Mouse (Mus musculus) central nervous system, embryonic 18 days (tissue): ENCODE measurements around the gene Rpl19. TPM values are rescaled to one million over a fixed set of nuclear protein-coding genes. Genes with fewer than 3 reads are reported as not detected.

Experiments
- polyA plus RNA-seq: library from polyadenylated mRNA; depleted of rRNA; stranded (reverse); fragments of >200 nt; gene quantifications from 2 replicates; pipeline ENCODE4 v1.2.3, GENCODE M21; 2012; rRNA removed

Gene Rpl19
- 1,228 and 1,257 TPM in 2 replicates for polyA plus RNA-seq

GRCm38 (mm10) chr11:98026570-98027296, at the start of gene Rpl19:
Gene Rpl19, plus strand, starts transcription at chr11:98026710.

DNA sequence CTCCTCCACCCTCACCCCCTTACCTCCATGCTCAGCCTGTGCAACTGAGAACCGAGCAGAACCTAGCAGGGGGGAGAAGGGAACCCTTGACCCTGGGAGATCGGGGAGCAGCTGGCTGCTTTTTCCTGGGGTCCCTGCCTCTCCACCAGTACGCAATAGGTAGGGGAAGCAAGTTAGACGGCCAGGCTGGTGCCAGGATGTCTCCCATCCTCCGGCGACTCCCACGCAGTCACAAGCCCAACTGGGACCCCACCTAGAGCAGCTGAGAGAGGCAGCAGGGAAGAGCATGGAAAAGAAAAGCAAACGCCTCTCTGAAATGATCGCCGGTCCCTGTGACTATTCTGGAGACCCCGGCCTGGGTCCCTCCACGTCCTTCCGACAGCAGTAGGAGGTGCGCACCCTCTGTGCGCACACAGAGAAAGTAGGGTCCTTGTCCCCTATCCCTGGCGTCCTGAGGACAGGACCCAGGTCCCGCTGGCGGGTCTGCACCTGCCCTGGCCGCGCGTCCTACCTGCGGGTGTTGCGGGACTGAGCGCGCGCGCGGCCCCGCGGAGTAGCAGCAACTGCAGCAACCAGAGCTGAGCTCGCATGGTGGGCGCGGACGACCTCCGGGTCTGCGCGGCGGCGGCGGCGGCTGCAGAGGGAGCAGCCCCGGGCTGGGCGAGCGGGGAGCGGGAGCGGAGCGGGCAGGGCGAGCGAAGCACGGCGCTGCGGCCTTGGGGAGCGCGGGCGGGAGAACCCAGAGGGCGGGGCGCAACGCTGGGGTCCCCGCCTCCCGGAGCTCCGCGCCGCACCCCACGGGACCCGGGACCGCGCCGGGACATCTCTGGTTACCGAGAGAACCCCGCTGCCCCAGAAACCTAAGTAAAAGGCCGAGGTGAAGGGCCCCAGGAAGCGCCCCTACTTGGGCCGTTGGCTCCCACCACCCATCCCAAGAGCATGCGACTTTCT, 40.5 kb upstream of the Rpl19 start, which contains the start of gene Plxdc1:
Gene Plxdc1 (minus strand): TSS at position 718 of the 951 bp plus-strand sequence.

GRCm38 (mm10) chr11:97995564-97996288, 30.8 kb upstream of the Rpl19 start, which contains the start of gene Arl5c:
Gene Arl5c, minus strand, starts transcription at chr11:97996181.

DNA sequence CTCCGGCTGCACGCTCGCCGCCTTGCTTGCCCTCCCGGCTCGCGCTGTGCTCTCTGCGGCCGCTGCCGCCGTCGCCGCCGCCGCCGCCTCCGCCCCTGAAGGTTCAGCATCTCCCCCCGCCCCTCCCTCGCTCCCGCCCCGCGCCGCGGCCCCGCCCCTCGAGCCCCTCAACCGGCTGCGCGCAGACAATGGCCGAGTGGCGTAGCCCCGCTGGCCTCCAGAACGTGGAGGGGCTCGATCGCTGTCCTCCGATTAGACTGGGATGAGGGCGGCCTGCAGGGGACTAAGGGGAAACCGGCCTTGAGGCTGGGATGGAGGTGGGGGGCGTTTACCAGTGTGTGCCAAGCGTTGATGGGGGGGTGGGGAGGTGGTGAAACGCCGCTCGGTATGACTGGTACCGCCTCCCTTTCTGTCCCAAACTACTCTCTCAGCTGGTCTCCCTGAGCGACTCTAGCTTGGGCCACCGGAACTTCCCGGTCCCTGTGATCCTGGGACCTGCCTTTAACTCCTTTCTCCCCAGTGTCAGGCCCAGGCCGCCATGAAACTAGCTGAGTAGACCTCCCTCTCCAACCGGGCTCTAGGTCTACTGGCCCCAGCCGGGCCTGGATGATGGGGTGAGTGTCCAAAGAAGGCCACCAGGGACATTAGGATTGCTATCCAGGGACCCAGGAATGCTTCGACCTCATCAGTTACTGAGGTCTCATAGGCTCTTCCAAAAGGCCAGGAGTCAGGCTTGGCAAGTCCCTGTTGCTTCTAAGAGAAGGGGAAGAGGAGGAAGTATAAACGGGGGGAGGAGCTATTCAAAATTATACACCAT, 3.7 kb upstream of the Rpl19 start, which contains the start of gene Cacnb1:
Gene Cacnb1 (minus strand): TSS at position 480 of the 817 bp plus-strand sequence.

DNA sequence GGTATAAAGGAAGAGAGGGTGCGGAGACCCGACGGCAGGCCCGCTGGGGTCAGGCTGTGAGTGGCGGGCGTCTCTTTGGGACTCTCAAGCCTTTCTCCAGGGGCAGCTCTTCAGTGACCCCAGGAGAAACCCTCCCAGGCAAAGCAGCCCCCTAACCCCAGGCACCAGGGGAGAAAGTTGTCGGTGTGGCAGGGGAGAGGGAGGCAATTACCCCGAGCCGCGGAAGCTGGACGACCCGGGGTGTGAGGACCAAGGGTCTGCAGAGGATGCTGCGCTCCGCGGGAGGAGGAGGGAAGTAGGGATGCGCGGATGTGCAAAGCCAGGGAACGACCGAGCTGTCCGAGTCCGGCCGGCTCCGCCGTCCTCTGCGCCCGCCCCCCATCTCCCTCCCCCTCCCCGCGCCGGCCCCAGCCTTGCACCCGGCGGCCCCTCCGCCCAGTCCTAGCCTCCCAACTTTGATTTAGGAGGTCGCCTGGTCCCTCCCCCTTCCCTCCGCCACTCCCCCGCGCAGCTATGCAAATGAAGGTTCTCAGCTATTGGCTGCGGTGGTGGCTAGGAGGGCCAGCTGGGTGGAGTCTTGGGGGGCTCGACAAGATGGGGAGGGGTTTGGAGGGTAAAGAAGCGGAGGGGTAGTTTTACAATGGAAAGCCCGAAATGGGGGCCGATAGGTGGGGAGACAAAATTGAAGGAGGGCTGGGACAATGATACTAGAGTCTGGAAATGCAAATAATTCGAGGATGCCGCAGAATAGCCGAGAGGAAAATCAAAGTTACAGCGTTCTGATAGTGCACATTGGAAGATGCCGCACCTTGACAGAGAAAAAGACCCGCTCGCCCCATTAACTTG, 26.7 kb downstream of the Rpl19 start, which contains the start of gene Stac2:
Gene Stac2 (minus strand): TSS at position 474 of the 846 bp plus-strand sequence.

Other genes with a start within 250 kb of the Rpl19 start
- gene Rpl23, start 244.3 kb upstream of the Rpl19 start, polyA plus RNA-seq: 536 and 583 TPM in 2 replicates
- gene Lasp1, start 227.7 kb upstream of the Rpl19 start, polyA plus RNA-seq: 106 and 122 TPM in 2 replicates
- gene B230217C12Rik, start 185.9 kb upstream of the Rpl19 start, polyA plus RNA-seq: 36.0 and 36.9 TPM in 2 replicates
- 0.45 and 0.60 TPM in 2 replicates for gene Fbxo47, start 142.6 kb upstream of the Rpl19 start, polyA plus RNA-seq
- 1.9 and 2.0 TPM in 2 replicates for gene Plxdc1, start 40.3 kb upstream of the Rpl19 start, polyA plus RNA-seq
- 2.5 and 2.6 TPM in 2 replicates for gene Arl5c, start 30.5 kb upstream of the Rpl19 start, polyA plus RNA-seq
- 66.5 and 74.5 TPM in 2 replicates for gene Cacnb1, start 3.7 kb upstream of the Rpl19 start, polyA plus RNA-seq
- 3.4 and 5.6 TPM in 2 replicates for gene Stac2, start 26.8 kb downstream of the Rpl19 start, polyA plus RNA-seq
- gene Fbxl20, start 123.7 kb downstream of the Rpl19 start, polyA plus RNA-seq: 23.2 and 24.2 TPM in 2 replicates
- gene Med1, start 166.6 kb downstream of the Rpl19 start, polyA plus RNA-seq: 28.4 and 28.8 TPM in 2 replicates
- gene Cdk12, start 176.3 kb downstream of the Rpl19 start, polyA plus RNA-seq: 16.0 and 16.2 TPM in 2 replicates